Mouse (Mus musculus) heart, embryonic 14.5 days (tissue): ENCODE results near the gene Ces2a. TPM values are rescaled to one million over a fixed set of nuclear protein-coding genes. Genes with fewer than 3 reads are reported as not detected.

Experiments used
- ATAC-seq: fragments of 200-750 bp; cut with Nextera tagmentation; 2 replicates; pipeline ENCODE4 v1.8.0; 2017; ENCODE audit warnings: low read depth, moderate TSS enrichment; ENCODE audit not compliant: insufficient number of reproducible peaks, insufficient read depth, low FRiP score
- H3K27ac ChIP-seq, 2 experiments: fragments of 200-500 bp in 1 of 2; fragments of 300-500 bp in 1 of 2; sonication (generic) in 1 of 2; replicated peaks in 1 of 2; 2 replicates each; pipeline ENCODE4 v1.5.1; 2012 to 2014; ENCODE audit warnings: low read depth in 2 of 2, low read length in 2 of 2, control low read depth in 1 of 2, mild to moderate bottlenecking in 1 of 2, mixed read lengths in 1 of 2; ENCODE audit not compliant: control insufficient read depth in 1 of 2, insufficient read depth in 1 of 2
- H3K27me3 ChIP-seq: fragments of 300-500 bp; sonication (generic); 2 replicates; pipeline ENCODE4 v1.6.1; 2014; ENCODE audit warnings: mild to moderate bottlenecking, low read length, control low read depth; ENCODE audit not compliant: control insufficient read depth, insufficient read depth
- H3K36me3 ChIP-seq: fragments of 300-500 bp; sonication (generic); 2 replicates; pipeline ENCODE4 v1.6.1; 2014; ENCODE audit warnings: mild to moderate bottlenecking, control low read depth, low read length, mixed read lengths; ENCODE audit not compliant: control insufficient read depth, insufficient read depth
- H3K4me1 ChIP-seq, 2 experiments: fragments of 200-500 bp in 1 of 2; fragments of 300-500 bp in 1 of 2; sonication (generic) in 1 of 2; 2 replicates each; pipeline ENCODE4 v1.6.1; 2012 to 2014; ENCODE audit warnings: low read length in 2 of 2, control low read depth in 1 of 2, mixed read lengths in 1 of 2; ENCODE audit not compliant: control insufficient read depth in 2 of 2, insufficient read depth in 2 of 2
- H3K4me2 ChIP-seq: fragments of 300-500 bp; sonication (generic); 2 replicates; pipeline ENCODE4 v1.6.1; 2014; ENCODE audit warnings: mild to moderate bottlenecking, low read length
- H3K4me3 ChIP-seq, 2 experiments: fragments of 200-500 bp in 1 of 2; fragments of 300-500 bp in 1 of 2; sonication (generic) in 1 of 2; 2 replicates each; pipeline ENCODE4 v1.5.1; 2012 to 2014; ENCODE audit warnings: low read length in 2 of 2, mild to moderate bottlenecking in 2 of 2, control low read depth in 1 of 2, low read depth in 1 of 2, moderate library complexity in 1 of 2; ENCODE audit not compliant: control insufficient read depth in 1 of 2, insufficient read depth in 1 of 2
- H3K9ac ChIP-seq: fragments of 300-500 bp; sonication (generic); 2 replicates; pipeline ENCODE4 v1.6.1; 2014; ENCODE audit warnings: mild to moderate bottlenecking, low read length
- H3K9me3 ChIP-seq: fragments of 300-500 bp; sonication (generic); 2 replicates; pipeline ENCODE4 v1.6.1; 2016; ENCODE audit warnings: low read length, control low read depth; ENCODE audit not compliant: control insufficient read depth
- WGBS: fragments of 180-500 bp; shearing (Covaris S2); extraction: QIAGEN DNeasy Blood & Tissue Kit; methylation state at CpG from one replicate; pipeline ENCODE4 v1.1.7; 2014; 5-methylcytosine and 5-hydroxymethylcytosine counted together
- polyA plus RNA-seq: library from polyadenylated mRNA; unstranded; fragments of >200 nt; fragmentation: Nextera tagmentation; extraction: Ambion mirVana; gene quantifications from 2 replicates; pipeline ENCODE4 v1.2.1, GENCODE M21; 2014

Gene Ces2a
- not detected in 2 replicates for polyA plus RNA-seq

DNA sequence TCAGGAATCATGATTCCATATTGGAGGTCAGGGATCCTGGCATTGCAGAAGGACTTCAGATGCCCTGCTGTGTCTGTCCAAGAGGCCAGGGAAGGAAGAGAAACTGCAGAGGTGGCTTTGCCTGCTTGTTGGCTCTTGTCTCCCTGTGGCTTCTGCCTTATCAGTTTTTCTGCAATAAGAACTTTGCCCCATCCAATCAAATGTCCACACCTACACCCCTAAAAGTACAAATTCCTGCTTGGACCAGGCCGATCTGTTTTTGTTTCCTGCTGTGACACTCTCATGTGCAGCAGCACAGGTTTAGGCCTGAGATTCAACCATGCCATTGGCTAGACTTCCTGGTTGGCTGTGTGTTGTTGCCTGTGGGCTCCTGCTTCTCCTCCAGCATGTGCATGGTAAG, at the start of gene Ces2a:
TSS of gene Ces2a (plus strand) at position 251 of the 400 bp plus-strand sequence.
- no peak within 1 kb of the TSS for H3K27ac ChIP-seq
- H3K27me3 ChIP-seq: no peaks in the 10 kb centered on the region
- H3K36me3 ChIP-seq: no peaks in the 10 kb centered on the region
- H3K9ac ChIP-seq: no peak within 1 kb of the TSS
- no peaks in the 10 kb centered on the region for H3K4me1 ChIP-seq
- H3K4me2 ChIP-seq: no peak within 1 kb of the TSS
- no peak within 1 kb of the TSS for H3K4me3 ChIP-seq
- 74% methylated on average over 1 of the region's 1 CpGs for WGBS
- H3K9me3 ChIP-seq: no peaks in the 10 kb centered on the region
- ATAC-seq: no peak

DNA sequence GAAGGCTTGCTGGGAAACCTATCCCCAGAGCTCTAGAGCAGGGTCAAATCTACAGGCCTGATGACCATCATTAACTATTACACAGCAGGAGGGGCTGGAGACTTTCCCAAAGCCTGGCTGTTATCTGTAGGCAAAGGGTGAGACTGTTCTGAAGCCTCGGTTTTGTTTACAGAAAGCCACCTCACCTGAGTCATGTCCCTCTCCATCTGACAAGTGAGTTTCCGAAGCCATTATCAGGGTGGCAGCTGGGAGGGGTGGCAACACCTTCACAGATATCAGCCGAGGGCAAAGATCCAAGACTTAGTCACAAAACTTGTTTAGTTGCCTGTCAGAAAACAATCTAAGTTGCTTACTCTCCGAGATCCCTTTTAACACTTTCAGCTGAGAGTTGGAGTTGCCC, 45.4 kb upstream of the Ces2a start:
- no peak overlapping the region for H3K9ac ChIP-seq

DNA sequence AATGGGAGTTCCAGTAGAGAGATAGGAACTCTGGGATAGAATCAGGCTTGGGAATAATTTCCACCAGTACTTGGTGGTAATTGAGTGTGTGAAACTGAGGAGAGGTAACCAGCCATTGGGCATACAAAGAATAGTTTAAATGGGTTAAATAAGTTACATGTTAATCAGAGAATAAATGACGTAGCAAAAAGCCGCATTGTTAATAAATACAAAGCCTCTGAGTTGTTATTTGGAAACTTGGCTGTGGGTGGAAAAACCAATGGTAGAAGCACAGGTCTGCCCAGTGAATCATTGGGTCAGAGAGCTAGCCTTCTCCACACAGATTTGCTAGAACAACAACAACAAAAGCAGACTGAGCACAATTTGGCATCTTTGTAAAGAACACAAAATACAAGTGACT, 35.2 kb upstream of the Ces2a start:
- Histone ChIP-seq H3K4me3 (no peak overlapping the region), H3K36me3 (no peaks in the 10 kb centered on the region), H3K4me1 (no peaks in the 10 kb centered on the region), H3K4me2 (no peak overlapping the region), H3K9ac (no peak overlapping the region), H3K9me3 (no peaks in the 10 kb centered on the region), H3K27ac (no peak overlapping the region), H3K27me3 (no peaks in the 10 kb centered on the region)
- 92% methylated on average over 2 of the region's 2 CpGs for WGBS
- no peak for ATAC-seq

More for the DNA sequence above, 45.4 kb upstream of the Ces2a start:
- no peaks in the 10 kb centered on the region for H3K27me3 ChIP-seq
- H3K9me3 ChIP-seq: no peaks in the 10 kb centered on the region
- H3K4me1 ChIP-seq: no peaks in the 10 kb centered on the region
- no peak overlapping the region for H3K4me2 ChIP-seq
- H3K36me3 ChIP-seq: no peaks in the 10 kb centered on the region
- 38% methylated on average over 4 of the region's 4 CpGs for WGBS
- H3K4me3 ChIP-seq: no peak overlapping the region
- no peak for ATAC-seq
- no peak overlapping the region for H3K27ac ChIP-seq

DNA sequence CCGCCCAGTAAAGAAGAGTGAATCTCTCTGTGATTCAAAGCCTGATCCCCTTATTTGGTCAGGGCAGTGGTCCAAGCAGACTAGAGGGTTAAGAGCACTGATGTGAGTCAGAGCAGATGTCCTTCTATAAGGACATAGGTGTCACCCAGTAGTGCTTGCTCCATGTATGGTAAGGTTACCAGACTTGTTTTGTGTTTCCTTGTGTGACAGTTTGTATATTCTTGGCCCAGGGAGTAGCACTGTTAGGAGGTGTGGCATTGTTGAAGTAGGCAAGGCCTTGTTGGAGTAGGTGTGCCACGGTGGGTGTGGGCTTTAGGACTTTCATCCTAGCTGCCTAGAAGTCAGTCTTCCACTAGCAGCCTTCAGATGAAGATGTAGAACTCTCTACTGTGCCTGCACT, 31.9 kb upstream of the Ces2a start:
- no peak overlapping the region for H3K4me2 ChIP-seq
- WGBS: 73% methylated on average over 2 of the region's 2 CpGs

DNA sequence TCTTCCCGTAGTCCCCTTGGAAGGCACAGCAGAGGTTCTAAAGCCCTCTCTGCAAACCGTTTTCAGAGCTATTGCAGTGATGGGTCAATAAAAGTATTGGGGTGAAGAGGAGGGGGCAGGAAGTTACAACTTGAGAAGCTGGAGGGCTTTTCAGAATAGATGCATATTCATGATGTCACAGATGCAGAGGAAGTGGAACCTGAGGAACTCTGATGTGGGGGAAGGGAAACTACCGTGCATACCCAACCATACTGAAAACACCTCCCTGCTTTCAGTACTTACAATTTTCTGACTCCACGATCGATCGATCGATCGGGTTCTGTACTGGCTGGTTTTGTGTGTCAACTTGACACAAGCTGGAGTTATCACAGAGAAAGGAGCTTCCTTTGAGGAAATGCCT, 12.6 kb upstream of the Ces2a start:
- WGBS: 79% methylated on average over 8 of the region's 8 CpGs

More for the DNA sequence above, 31.9 kb upstream of the Ces2a start:
- H3K9me3 ChIP-seq: no peaks in the 10 kb centered on the region
- no peaks in the 10 kb centered on the region for H3K4me1 ChIP-seq
- H3K27me3 ChIP-seq: no peaks in the 10 kb centered on the region
- no peak for ATAC-seq
- no peak overlapping the region for H3K4me3 ChIP-seq
- H3K27ac ChIP-seq: no peak overlapping the region
- H3K36me3 ChIP-seq: no peaks in the 10 kb centered on the region
- H3K9ac ChIP-seq: no peak overlapping the region

DNA sequence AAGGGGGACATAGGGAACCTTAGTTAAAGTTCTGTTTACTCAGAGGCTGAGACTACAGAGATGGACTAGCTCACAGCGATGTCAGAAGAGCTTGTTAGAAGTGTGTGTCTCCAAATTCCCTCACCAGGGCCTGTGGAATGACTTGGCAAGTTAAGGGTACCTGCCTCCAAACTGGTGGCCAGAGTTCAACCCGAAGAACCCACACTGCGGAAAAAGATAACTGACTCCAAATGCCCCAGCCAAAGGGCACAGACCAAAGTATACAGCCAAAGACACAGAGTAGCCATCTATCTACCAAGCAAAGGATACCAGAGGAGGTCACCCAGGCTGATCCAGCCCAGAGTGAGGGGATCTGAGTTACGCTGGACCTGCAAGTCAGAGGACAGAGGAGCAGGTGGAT, 2.4 kb upstream of the Ces2a start:
- Histone ChIP-seq H3K4me1 (no peaks in the 10 kb centered on the region), H3K4me2 (no peak overlapping the region), H3K4me3 (no peak overlapping the region), H3K9ac (no peak overlapping the region), H3K27ac (no peak overlapping the region), H3K36me3 (no peaks in the 10 kb centered on the region), H3K27me3 (no peaks in the 10 kb centered on the region), H3K9me3 (no peaks in the 10 kb centered on the region)
- 83% methylated on average over 4 of the region's 4 CpGs for WGBS
- ATAC-seq: no peak

More for the DNA sequence above, 12.6 kb upstream of the Ces2a start:
- Histone ChIP-seq H3K9ac (no peak overlapping the region), H3K4me3 (no peak overlapping the region), H3K27ac (no peak overlapping the region), H3K9me3 (no peaks in the 10 kb centered on the region), H3K27me3 (no peaks in the 10 kb centered on the region), H3K4me2 (no peak overlapping the region), H3K4me1 (no peaks in the 10 kb centered on the region), H3K36me3 (no peaks in the 10 kb centered on the region)
- ATAC-seq: no peak

DNA sequence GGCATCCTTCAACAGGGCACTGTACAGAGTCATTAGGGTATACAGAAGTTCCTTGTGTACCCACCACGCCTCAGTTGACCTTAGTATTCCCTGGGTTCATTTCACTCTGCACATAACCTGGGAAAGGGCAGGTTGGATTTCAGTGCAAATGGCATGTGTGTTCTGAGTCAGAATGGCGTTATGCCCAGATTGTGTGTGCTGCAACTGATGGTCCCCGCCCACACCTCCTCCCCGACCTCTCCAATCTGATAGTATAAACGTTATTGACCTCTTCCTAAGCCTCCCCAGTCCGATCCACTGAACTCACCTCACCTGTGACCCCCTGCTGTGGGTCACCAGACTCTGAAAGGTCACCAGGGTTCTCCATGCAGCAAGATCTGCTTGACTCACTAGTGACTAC, 1.8 kb upstream of the Ces2a start:
- no peaks in the 10 kb centered on the region for H3K4me1 ChIP-seq
- WGBS: 66% methylated on average over 6 of the region's 6 CpGs
- ATAC-seq: no peak
- H3K27me3 ChIP-seq: no peaks in the 10 kb centered on the region
- H3K4me3 ChIP-seq: no peak overlapping the region
- no peak overlapping the region for H3K4me2 ChIP-seq
- no peak overlapping the region for H3K9ac ChIP-seq
- no peaks in the 10 kb centered on the region for H3K36me3 ChIP-seq
- H3K9me3 ChIP-seq: no peaks in the 10 kb centered on the region
- no peak overlapping the region for H3K27ac ChIP-seq

DNA sequence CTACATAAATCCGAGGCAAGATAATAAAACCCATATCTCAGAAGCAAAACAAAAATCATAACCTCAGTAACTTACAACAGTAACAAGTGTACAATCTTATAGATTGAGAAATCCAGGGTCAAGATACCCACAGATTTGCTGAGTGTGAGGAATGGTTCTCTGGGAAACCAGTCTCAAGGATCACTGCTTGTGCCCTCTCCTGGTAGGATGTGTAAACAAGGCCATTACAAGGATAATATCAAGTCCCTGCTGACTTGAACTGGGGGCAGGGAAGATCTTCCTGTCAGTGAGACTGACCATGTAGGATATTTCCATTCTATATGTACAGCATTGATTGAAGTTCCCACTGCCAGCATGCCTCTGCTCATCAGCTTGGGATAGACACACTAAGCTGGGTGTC, 8.2 kb downstream of the Ces2a start:
- Histone ChIP-seq H3K27me3 (no peaks in the 10 kb centered on the region), H3K36me3 (no peaks in the 10 kb centered on the region), H3K4me1 (no peaks in the 10 kb centered on the region), H3K27ac (no peak overlapping the region), H3K4me2 (no peak overlapping the region), H3K9me3 (no peaks in the 10 kb centered on the region), H3K4me3 (no peak overlapping the region), H3K9ac (no peak overlapping the region)
- no peak for ATAC-seq
- 70% methylated on average over 1 of the region's 1 CpGs for WGBS
